Mouse (Mus musculus): ENCODE measurements at regions not wholly inside any gene's neighbourhood (a gene's known extent, or its start where the extent isn't known, plus 50 kb on each side); places are given as distances from the start of the nearest gene placed in this dataset.

DNA sequence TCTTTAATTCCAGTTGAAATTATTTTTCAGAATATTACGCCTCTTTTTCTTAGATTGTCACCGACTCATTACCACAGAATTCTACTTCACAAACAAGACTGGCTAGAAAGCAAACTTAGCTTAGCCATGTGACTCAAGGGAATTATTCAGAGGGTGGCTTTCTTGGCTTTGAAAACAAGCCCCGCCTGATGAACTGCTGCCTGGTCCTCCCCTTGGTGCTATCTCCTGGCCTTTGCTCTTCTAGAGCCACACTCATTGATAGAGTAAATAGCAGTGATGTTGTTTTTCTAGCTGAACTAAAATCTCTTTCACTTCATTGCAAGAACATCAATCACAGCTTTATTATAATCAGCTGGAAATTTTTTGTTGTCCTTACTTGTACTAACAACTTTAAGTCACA, 713.0 kb upstream of the Cited2 start:
- DNase-seq = no peak

DNA sequence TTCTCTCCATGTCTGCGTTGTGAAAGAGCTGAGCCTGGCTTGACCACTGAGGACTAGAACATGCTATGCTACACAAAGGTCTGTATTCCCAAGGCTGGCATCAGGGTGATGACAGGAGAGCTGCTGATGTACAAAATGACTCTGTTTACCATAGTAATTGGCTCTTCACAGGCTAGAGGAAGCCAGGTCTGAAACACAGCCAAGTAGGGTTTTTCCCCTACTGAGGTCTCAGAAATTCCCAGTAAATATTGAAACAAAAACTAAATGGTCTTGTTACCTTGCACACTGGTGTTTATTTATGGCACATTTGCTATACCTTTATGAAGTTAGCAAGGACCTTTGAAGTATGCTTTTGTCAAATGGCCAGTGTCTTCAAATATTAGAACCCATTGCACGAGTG, 711.1 kb upstream of the Cited2 start:
- peak; percentile 78 for DNase-seq

GRCm38 (mm10) chr10:17012541-17012975, 710.5 kb upstream of the Cited2 start:
- DNase-seq = peak; percentile 92

DNA sequence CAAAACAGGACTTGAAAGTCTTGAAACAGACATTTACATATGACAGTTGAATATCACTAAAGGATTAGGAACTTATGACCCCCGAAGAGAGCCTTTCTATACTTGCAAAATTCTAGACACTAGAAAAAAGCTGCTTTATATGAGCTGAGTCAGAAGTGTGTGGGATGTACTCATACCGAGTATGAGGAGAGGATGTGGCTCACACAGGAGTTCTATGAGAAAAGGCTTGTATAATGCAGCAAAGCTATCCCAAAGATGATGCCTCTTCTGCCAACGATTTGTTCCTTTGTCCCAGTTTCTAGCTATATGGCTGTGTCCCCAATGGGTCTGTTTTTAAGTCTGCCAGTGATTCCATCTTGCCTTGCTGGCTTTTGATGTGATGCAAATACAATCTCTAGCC, 708.2 kb upstream of the Cited2 start:
- peak; percentile 36 for DNase-seq

- DNase-seq = no peak
Observed at GRCm38 (mm10) chr10:17016854-17017253, 706.2 kb upstream of the Cited2 start.

GRCm38 (mm10) chr10:17022216-17023158, 700.5 kb upstream of the Cited2 start:
- DNase-seq = no peak

- DNase-seq = no peak
Observed at GRCm38 (mm10) chr10:17023571-17024293, 699.3 kb upstream of the Cited2 start.

- no peak for DNase-seq
Observed at GRCm38 (mm10) chr10:17024294-17024665, 698.7 kb upstream of the Cited2 start.

DNA sequence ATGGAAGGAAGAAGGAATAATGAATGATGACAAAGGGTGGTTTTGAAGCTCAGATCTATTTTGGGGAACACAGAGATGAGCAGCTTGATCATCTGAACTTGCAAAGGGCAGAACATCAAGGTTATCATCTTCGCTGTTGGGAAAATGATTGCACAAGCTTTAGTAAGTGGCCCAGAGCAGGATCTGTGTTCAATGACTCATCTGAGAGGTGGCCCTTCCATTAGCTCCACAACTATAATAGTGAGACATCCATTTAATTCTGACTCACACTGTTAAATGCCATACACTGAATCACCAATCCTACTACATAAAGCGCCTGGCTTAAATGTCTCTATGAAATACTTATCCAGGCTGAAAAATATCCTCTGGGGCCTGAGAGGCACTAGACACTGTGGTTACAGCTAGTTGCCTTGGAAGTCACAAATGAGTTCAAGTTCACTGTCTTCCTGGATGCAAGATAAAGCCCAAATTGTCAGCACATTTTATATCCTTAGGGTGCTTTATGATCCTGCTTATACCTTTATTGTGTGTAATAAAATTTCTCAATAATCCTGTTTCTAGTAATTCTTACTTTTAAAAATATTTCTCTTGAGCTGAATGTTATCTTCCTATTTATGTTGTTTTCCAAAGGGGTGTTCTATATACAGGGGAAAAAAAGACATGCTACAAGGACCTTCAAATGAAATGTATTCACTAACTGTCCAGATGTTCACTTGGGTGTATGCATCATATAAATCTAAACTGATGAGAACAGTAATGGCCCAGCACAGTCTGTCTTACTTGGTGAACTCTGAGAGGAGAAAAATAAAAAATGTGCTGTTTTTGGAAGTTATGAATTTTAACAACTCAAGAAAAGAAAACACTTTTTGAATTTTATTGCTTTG, 687.9 kb upstream of the Cited2 start:
- peak; percentile 63 for DNase-seq

- peak; percentile 82 for DNase-seq
Observed at GRCm38 (mm10) chr10:17038259-17039043, 684.6 kb upstream of the Cited2 start.

- no peak for DNase-seq
Observed at GRCm38 (mm10) chr10:17042090-17042489, 680.9 kb upstream of the Cited2 start.

GRCm38 (mm10) chr10:17042973-17043372, 680.0 kb upstream of the Cited2 start:
- peak; percentile 88 for DNase-seq

- DNase-seq = no peak
Observed at GRCm38 (mm10) chr10:17046765-17047164, 676.3 kb upstream of the Cited2 start.

DNA sequence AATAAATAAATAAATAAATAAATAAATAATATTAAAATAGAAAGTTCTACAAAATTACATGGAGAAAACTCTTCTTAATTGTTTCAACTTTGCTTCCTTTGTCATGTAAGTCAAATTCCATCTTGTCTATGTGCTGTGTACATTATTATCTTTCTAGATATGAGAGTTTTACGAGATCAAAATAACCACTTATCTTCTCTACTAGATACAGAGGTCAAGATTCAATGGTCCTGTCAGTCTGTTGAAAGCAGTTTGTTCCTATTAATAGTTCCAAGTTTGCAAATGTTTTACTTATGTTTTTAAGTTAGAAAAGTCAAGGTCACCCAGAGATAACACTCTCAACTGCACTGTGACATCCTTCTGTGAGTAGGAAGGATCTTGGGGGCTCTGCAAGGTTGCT, 650.1 kb upstream of the Cited2 start:
- DNase-seq = no peak

- DNase-seq = no peak
Observed at GRCm38 (mm10) chr10:17074013-17074401, 649.0 kb upstream of the Cited2 start.

- DNase-seq = no peak
Observed at GRCm38 (mm10) chr10:17074402-17075027, 648.5 kb upstream of the Cited2 start.

GRCm38 (mm10) chr10:17075147-17075546, 647.9 kb upstream of the Cited2 start:
- no peak for DNase-seq

- no peak for DNase-seq
Observed at GRCm38 (mm10) chr10:17075576-17075975, 647.4 kb upstream of the Cited2 start.

DNA sequence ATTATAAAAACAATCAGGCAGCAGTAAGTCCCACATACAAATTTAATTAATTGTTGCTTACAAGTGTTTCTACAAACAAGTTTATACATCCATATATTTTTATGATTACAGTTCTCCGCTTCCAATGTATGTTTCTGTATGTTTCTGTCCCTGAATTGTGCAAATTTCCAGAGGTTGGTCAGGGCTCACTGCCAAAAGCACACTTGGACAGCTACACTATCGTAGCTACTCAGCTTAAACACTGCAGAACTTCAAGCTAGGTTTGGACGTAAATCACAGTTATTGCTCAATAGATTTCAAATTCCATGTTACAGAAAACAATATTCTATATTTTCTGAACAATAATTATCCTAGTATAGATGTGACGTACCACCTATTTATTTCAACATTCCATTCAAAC, 646.8 kb upstream of the Cited2 start:
- DNase-seq = no peak

- no peak for DNase-seq
Observed at GRCm38 (mm10) chr10:17077580-17077979, 645.4 kb upstream of the Cited2 start.

DNA sequence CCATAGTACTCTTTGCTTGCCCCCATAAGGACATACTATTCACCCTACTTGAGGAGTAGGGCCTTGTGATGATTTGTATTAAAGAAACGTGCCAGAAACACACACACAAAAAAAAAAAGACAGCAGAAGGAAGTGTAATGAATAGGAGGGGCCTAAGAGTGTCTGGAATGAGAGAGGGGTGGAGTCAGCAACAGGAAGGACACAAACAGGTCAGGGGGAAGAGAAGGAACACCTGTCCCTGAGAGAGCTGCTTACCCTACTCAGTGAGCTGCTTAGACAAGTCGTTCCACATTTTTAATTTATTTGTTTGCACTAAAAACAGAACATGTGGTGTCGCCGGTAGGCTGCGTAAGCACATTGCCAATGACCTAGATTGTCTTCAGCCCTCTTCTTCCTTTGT, 642.2 kb upstream of the Cited2 start:
- DNase-seq = no peak

GRCm38 (mm10) chr10:17082926-17083325, 640.1 kb upstream of the Cited2 start:
- no peak for DNase-seq
